Mouse (Mus musculus) bone marrow macrophage, adult 2 months (primary cell): Measurements from ENCODE around the gene Olfml2a.

Source experiments
- CTCF ChIP-seq: IDR thresholded peaks from 2 replicates; pipeline ENCODE4 v1.5.1; 2012; ENCODE audit warnings: low read depth, mild to moderate bottlenecking, low read length, moderate library complexity
- POLR2A ChIP-seq: IDR thresholded peaks from 2 replicates; pipeline ENCODE4 v1.6.1; 2012; ENCODE audit warnings: mild to moderate bottlenecking, low read depth, low read length, borderline replicate concordance

DNA sequence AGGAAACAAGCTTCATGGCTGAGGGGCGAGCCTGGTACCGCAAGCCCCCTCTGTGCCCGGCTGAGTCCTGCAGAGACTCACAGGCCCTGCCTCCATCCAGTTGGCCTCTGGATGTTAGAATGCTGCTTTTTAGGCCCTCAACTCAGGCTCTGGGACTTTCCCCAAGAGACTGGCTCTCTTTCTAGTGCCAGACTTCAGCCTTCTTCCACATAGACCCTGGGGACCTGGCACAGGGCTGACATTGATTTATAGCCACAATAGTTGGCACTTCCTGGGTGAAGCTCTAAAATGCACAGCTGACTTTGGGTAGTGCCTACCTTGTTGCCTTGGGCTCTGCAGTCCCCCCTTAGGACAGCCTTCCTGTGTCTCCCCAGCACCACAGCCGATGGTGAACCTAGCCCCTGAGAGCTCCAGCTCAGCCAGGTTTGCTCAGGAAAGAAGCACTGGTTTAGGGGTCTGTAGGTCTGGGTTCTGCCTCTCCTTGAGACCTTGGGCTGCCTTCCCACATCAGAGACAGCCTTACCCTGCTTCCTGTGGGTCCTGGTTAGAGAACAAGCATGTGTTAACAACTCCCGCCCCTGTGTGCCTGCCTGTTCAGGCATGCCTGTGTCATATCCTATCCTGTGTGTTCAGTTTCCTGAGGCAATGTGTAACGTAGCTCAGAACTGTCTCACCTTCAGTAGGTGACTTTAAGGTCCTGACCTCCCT is 56.2 kb downstream of the Olfml2a start:
- TF ChIP-seq CTCF, result no peak
- TF ChIP-seq POLR2A, result no peak
